Mouse (Mus musculus) cerebral cortex, adult 2 months (tissue): Measurements from ENCODE around the gene Slc11a2.

Experiments used
- WGBS: fragments of 180-500 bp; shearing (Covaris S2); methylation state at CpG from one replicate; pipeline ENCODE4 v1.1.7; 2018; 5-methylcytosine and 5-hydroxymethylcytosine counted together

Slc11a2 gene

GRCm38 (mm10) chr15:100403318-100404000, 21.4 kb downstream of the Slc11a2 start:
- 94% methylated on average over 16 of the region's 16 CpGs for WGBS

GRCm38 (mm10) chr15:100402798-100403197, 22.1 kb downstream of the Slc11a2 start:
- 84% methylated on average over 4 of the region's 4 CpGs for WGBS

GRCm38 (mm10) chr15:100402347-100402746, 22.5 kb downstream of the Slc11a2 start:
- WGBS, result 92% methylated on average over 14 of the region's 14 CpGs

- 82% methylated on average over 4 of the region's 4 CpGs for WGBS
These were observed 23.1 kb downstream of the Slc11a2 start for GRCm38 (mm10) chr15:100401811-100402210.

- 81% methylated on average over 16 of the region's 16 CpGs for WGBS
These were observed 24.2 kb downstream of the Slc11a2 start for GRCm38 (mm10) chr15:100400592-100401250.

GRCm38 (mm10) chr15:100395561-100395960, 29.3 kb downstream of the Slc11a2 start:
- 93% methylated on average over 3 of the region's 3 CpGs for WGBS

DNA sequence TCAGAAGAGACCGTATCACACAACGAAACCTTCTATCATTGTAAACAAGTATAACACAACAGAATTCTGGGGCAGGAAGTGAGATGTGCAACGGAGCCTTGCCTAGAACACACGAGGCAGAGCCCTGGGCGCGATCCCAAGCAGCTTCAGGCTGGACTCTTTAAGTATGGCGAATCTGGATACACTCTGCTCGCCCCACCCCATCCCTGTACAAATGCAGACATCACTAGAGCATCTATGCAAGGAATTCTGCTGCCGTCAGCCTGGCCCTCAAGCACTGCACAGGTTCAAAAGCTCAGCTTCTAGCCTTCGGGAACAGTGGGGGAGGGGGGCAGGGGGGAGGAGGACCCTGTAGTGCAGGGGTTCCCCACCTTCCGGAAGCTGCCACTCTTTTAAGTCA, 31.9 kb downstream of the Slc11a2 start:
- WGBS, result 82% methylated on average over 11 of the region's 11 CpGs

- 90% methylated on average over 7 of the region's 7 CpGs for WGBS
These were observed 33.3 kb downstream of the Slc11a2 start for GRCm38 (mm10) chr15:100391599-100391998.

DNA sequence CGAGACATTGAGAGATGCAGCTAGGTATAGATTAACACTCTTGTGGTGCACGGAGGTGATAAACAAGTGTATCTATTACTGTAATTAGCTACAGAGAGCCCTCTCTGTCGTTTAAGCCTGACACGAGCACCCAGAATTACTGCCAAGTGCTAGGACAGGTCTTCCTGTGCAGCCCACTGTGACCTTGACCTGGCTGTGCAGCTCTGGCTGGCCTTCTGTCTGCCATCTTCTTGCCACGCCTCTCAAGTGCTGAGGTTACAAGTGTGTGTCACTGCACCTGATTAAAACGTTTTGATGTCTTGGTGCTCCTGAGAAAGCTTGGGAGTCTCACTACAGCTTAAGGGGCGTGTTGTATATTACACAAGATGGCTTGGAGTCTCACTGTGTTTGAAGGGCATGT, 33.8 kb downstream of the Slc11a2 start:
- WGBS, result 77% methylated on average over 7 of the region's 7 CpGs

DNA sequence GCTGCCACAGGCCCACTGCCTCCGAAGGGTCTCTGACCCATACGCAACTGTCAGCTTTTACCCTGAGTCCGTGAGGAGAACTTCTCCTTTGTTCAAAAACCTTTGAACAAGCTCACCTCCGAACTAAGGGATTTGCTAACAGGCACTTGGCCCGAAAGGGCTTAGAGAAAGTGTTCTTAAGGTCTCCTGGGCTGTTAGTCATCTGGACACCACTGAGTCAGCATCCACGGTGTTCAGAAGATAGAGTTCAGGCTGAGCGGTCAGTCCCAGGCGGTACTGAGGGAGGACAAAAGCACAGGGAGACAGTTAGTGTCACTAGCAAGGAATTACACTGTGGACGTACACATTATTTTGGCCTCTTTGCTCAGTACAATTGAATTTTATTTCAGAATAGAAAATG, 36.0 kb downstream of the Slc11a2 start:
- 74% methylated on average over 9 of the region's 9 CpGs for WGBS

DNA sequence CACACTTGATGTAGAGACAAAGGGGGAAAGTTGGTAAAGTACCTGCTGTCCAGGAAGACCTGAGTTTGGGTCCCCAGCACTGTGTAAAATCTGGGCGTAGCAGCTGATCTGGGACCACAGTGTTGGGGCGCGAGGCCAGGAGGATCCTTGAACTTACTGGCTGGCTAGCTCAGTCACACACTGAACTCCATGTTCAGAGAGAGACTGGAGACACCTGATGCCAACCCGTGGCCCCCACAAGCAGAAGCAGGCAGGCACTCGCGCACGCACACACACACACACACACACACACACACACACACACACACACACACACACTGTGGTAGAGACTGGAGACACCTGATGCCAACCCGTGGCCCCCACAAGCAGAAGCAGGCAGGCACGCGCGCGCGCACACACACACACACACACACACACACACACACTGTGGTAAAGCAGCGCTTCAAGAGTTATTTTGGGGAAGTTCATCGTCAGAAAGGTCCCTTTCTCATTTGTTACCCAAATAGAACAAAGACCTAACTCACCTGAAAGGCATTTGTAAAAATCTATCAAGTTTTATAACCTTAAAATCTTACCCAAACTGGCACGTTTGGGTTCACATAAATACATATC, 36.5 kb downstream of the Slc11a2 start:
- 78% methylated on average over 16 of the region's 16 CpGs for WGBS

- WGBS, result 94% methylated on average over 17 of the region's 17 CpGs
These were observed 37.2 kb downstream of the Slc11a2 start for GRCm38 (mm10) chr15:100387544-100388223.

- WGBS, result 86% methylated on average over 9 of the region's 9 CpGs
These were observed 39.2 kb downstream of the Slc11a2 start for GRCm38 (mm10) chr15:100385705-100386104.

DNA sequence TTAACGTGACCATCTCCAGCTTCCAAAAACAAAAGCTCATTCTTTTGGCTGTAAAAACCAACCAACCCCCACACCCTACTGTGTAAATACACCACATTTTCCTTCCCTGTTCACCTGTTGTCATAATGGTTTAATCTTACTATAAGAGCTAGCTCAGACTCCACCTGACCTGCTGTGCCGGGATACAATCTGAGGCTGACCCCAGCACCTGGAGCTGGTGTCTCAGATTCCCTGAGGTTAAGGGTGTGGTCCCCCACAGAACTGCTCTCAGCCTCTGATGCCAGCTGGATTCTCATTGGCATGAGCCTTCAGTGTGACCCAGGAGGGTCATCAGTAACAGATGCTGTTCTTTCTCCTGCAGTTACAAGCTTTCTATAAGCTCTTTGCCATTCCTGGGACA, 44.8 kb downstream of the Slc11a2 start:
- WGBS, result 81% methylated on average over 2 of the region's 2 CpGs

- WGBS, result 91% methylated on average over 8 of the region's 8 CpGs
These were observed 45.2 kb downstream of the Slc11a2 start for GRCm38 (mm10) chr15:100379658-100380057.

- WGBS, result 35% methylated on average over 4 of the region's 9 CpGs
These were observed 46.9 kb downstream of the Slc11a2 start for GRCm38 (mm10) chr15:100377847-100378505.

- 36% methylated on average over 5 of the region's 5 CpGs for WGBS
These were observed 49.8 kb downstream of the Slc11a2 start for GRCm38 (mm10) chr15:100375066-100375465.

- WGBS, result 83% methylated on average over 7 of the region's 7 CpGs
These were observed 57.8 kb downstream of the Slc11a2 start for GRCm38 (mm10) chr15:100367119-100367518.

GRCm38 (mm10) chr15:100365967-100366366, 58.9 kb downstream of the Slc11a2 start:
- 79% methylated on average over 9 of the region's 9 CpGs for WGBS

DNA sequence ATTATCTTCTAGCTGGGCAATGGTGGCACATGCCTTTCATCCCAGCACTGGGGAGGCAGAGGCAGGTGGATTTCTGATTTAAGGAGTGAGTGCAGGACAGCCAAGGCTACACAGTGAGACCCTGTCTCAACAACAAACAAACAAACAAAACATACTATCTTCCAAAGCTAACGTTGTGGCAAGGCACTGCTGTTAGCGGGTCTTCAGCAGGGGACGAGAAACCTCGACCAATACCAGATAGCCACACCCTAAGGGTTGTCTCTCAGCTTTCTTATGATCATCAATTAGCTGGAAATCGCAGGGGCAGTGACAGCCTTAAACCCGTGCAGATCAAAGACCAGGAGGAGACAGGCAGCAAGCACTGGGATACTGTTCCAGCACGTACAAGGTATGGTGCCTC, 60.6 kb downstream of the Slc11a2 start, which contains the start of gene Higd1c:
Gene Higd1c, plus strand, starts transcription at position 301 of the 400 bp plus-strand sequence.
- WGBS, result 83% methylated on average over 7 of the region's 7 CpGs

DNA sequence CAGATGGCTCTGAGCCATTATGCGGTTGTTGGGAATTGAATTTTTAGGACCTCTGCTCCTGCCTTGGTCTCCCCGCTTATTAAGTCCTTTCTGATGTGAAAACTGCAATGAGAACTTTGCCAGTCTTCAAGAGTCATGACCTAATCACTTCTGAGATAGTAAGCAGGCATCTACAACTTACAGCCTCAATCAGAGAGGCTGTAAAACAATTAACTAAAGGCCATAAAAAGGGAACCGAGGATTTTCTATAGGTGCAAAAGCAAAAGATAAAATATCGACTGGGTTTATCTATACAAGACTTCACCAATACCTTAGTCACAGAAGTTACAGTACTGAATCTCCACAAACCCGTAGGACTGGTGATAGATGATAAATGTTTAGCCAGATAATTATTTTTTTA, 69.0 kb downstream of the Slc11a2 start:
- 90% methylated on average over 5 of the region's 5 CpGs for WGBS

DNA sequence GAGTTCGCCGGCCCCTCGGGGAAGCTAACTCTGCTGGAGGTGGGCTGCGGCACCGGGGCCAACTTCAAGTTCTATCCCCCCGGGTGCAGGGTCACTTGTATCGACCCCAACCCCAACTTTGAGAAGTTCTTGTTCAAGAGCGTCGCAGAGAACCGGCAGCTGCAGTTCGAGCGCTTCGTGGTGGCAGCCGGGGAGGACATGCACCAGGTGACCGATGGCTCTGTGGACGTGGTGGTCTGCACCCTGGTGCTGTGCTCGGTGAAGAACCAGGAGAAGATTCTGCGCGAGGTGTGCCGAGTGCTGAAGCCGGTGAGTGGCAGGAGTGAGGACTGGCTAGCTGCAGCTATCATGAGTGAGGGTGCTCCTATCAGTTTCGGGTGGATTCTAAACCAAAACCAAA, 71.5 kb downstream of the Slc11a2 start:
- WGBS, result 93% methylated on average over 22 of the region's 22 CpGs
